Mouse (Mus musculus) gonadal fat pad, adult 2 months (tissue): ENCODE measurements around the gene Slc35e4. TPM values are rescaled to one million over a fixed set of nuclear protein-coding genes. Genes with fewer than 3 reads are reported as not detected.

Source experiments
- DNase-seq: peaks from one replicate; pipeline ENCODE4 v3.0.0-alpha.2; 2012; ENCODE audit warnings: low read depth
- polyA plus RNA-seq: library from polyadenylated mRNA; depleted of rRNA; stranded (reverse); fragments of >200 nt; gene quantifications from 2 replicates; pipeline ENCODE4 v1.2.3, GENCODE M21; 2012; rRNA removed

Gene Slc35e4
- polyA plus RNA-seq, 1 experiment = 9.6 TPM

GRCm38 (mm10) chr11:3863454-3864112 lies 50.9 kb downstream of the Slc35e4 start, which contains the start of gene Osbp2:
TSS of gene Osbp2 (minus strand) at chr11:3863903.
- DNase-seq = no peak

GRCm38 (mm10) chr11:3862661-3863453 lies 51.6 kb downstream of the Slc35e4 start:
- no peak for DNase-seq

DNA sequence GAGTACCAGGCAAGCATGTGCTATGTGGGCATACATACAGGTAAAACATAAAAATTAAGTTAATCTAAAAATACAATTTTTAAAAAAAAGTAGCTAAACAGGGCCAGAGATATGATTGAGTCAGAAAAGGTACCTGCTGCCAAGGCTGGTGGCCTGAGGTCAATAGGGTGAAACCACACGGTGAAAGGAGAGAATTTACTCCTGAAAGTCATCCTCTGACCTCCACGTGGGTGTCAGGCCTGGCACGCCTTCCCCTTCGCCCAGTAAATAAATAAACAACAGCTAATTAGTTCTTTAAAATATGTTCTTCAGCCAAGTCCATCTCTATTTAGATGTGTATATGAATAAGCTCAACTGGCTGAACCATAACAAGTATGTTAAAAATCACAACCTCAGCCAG lies 54.1 kb downstream of the Slc35e4 start:
- DNase-seq = no peak

GRCm38 (mm10) chr11:3859778-3860177 lies 54.7 kb downstream of the Slc35e4 start:
- DNase-seq = no peak

DNA sequence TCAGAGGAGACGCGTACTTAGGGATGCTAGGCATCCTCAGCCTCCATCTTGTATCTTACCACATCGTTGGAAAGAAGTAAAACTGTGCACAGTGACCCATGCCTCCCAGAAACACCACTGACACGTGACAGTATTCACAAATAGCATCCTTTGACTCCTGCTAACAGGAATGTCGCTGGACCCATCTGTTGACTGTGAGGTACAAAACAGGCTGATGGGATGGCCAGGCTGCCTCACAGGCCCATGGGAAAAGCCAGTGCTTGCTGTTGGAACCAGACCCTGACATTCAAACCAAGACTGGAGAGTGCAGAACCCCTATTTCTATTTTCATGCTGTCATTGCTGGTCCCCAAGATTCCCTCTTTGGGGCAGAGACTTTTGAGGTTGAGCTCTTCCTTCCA lies 56.6 kb downstream of the Slc35e4 start:
- DNase-seq = no peak

Other genes with a start within 250 kb of the Slc35e4 start
- gene Osbp2, start 50.8 kb downstream of the Slc35e4 start, polyA plus RNA-seq = 8.6 and 9.2 TPM in 2 replicates
- 1.9 and 2.0 TPM in 2 replicates for gene 4921536K21Rik, start 19.6 kb downstream of the Slc35e4 start, polyA plus RNA-seq
- gene Dusp18, start 19.4 kb downstream of the Slc35e4 start, polyA plus RNA-seq = 13.0 and 14.9 TPM in 2 replicates
- gene Tcn2, start 17.5 kb upstream of the Slc35e4 start, polyA plus RNA-seq = 151 and 176 TPM in 2 replicates
- 33.2 and 38.7 TPM in 2 replicates for gene Pes1, start 49.3 kb upstream of the Slc35e4 start, polyA plus RNA-seq
- not detected in 2 replicates for gene 4930556J24Rik, start 62.1 kb upstream of the Slc35e4 start, polyA plus RNA-seq
- 1.1 and 1.3 TPM in 2 replicates for gene Gal3st1, start 69.0 kb upstream of the Slc35e4 start, polyA plus RNA-seq
- 3.8 and 4.6 TPM in 2 replicates for gene Sec14l4, start 116.8 kb upstream of the Slc35e4 start, polyA plus RNA-seq
- 0.07 and 0.71 TPM in 2 replicates for gene Sec14l3, start 150.2 kb upstream of the Slc35e4 start, polyA plus RNA-seq
- gene Mtfp1, start 180.8 kb upstream of the Slc35e4 start, polyA plus RNA-seq = 7.9 and 9.5 TPM in 2 replicates
- gene Sec14l2, start 208.8 kb upstream of the Slc35e4 start, polyA plus RNA-seq = 15.2 and 19.6 TPM in 2 replicates
- gene Rnf215, start 220.5 kb upstream of the Slc35e4 start, polyA plus RNA-seq = 21.2 and 23.4 TPM in 2 replicates
- gene Ccdc157, start 245.6 kb upstream of the Slc35e4 start, polyA plus RNA-seq = 8.5 and 9.3 TPM in 2 replicates
- gene Sf3a1, start 245.7 kb upstream of the Slc35e4 start, polyA plus RNA-seq = 22.0 and 24.0 TPM in 2 replicates